Mouse (Mus musculus) kidney, postnatal 0 days (tissue): ENCODE data around the gene Yae1d1. TPM values are rescaled to one million over a fixed set of nuclear protein-coding genes. Genes with fewer than 3 reads are reported as not detected.
A peak's percentile ranks its signal among the peaks of the same experiment; 100 is the strongest.
"Not testable (repeated sequence)": the region's sequence is repeated elsewhere in the genome, so short reads cannot be mapped to it uniquely, and the experiment has no call there.

Experiments used
- ATAC-seq: fragments of 200-750 bp; cut with Nextera tagmentation; replicated peaks from 2 replicates; pipeline ENCODE4 v1.8.0; 2017; ENCODE audit warnings: low read depth, moderate number of reproducible peaks, moderate TSS enrichment, moderate library complexity; ENCODE audit not compliant: low FRiP score
- DNase-seq: peaks from one replicate; pipeline ENCODE4 v3.0.0-alpha.2; 2016; ENCODE audit warnings: low spot score
- H3K27ac ChIP-seq: fragments of 300-500 bp; sonication (generic); 2 replicates; pipeline ENCODE4 v1.5.1; 2014; ENCODE audit warnings: mild to moderate bottlenecking
- H3K27me3 ChIP-seq: fragments of 300-500 bp; sonication (generic); 2 replicates; pipeline ENCODE4 v1.6.1; 2014; ENCODE audit warnings: low read length, mixed read lengths; ENCODE audit not compliant: insufficient read depth
- H3K36me3 ChIP-seq: fragments of 300-500 bp; sonication (generic); 2 replicates; pipeline ENCODE4 v1.6.1; 2014; ENCODE audit warnings: low read length, mixed read lengths; ENCODE audit not compliant: insufficient read depth
- H3K4me1 ChIP-seq: fragments of 300-500 bp; sonication (generic); replicated peaks from 2 replicates; pipeline ENCODE4 v1.6.1; 2014; ENCODE audit warnings: antibody characterized with exemption, low read length, mixed read lengths; ENCODE audit not compliant: insufficient read depth
- H3K4me2 ChIP-seq: fragments of 300-500 bp; sonication (generic); 2 replicates; pipeline ENCODE4 v1.6.1; 2014; ENCODE audit warnings: mild to moderate bottlenecking, low read length, moderate library complexity, mixed read lengths
- H3K4me3 ChIP-seq: fragments of 300-500 bp; sonication (generic); replicated peaks from 2 replicates; pipeline ENCODE4 v1.5.1; 2014; ENCODE audit warnings: low read depth, low read length
- H3K9ac ChIP-seq: fragments of 300-500 bp; sonication (generic); 2 replicates; pipeline ENCODE4 v1.6.1; 2014; ENCODE audit warnings: low read depth, low read length
- H3K9me3 ChIP-seq: fragments of 300-500 bp; sonication (generic); replicated peaks from 2 replicates; pipeline ENCODE4 v1.6.1; 2016; ENCODE audit warnings: low read length, inconsistent platforms, mixed read lengths
- CTCF ChIP-seq: IDR thresholded peaks from 2 replicates; pipeline ENCODE4 v1.5.1; 2016; ENCODE audit warnings: antibody characterized with exemption, low read depth, mild to moderate bottlenecking, moderate library complexity
- WGBS: fragments of 180-500 bp; shearing (Covaris S2); extraction: QIAGEN DNeasy Blood & Tissue Kit; methylation state at CpG from one replicate; pipeline ENCODE4 v1.1.7; 2014; 5-methylcytosine and 5-hydroxymethylcytosine counted together
- polyA plus RNA-seq: library from polyadenylated mRNA; unstranded; fragments of >200 nt; fragmentation: Nextera tagmentation; extraction: Ambion mirVana; gene quantifications from 2 replicates; pipeline ENCODE4 v1.2.1, GENCODE M21; 2015

Gene Yae1d1
- polyA plus RNA-seq, 1 experiment from 2014 or later, result 71.4 TPM

DNA sequence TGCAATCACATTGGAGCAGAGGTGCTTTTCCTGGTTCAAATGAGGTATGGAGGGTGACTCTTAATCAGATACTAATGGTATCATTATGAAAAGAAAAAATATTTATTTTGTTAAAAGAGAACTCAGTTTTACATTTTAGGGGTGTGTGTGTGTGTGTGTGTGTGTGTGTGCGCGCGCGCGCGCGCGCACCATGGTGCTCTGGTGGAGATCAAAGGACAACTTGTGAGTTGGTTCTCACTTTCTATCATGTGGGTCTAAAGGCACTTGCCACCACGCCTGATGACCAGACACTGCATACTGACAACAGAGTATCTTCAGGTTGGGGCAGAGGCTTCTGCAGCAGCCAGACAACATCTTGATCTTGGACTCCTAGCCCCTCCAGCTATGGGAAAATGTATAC is 18.4 kb downstream of the Yae1d1 start:
- DNase-seq (no peak), ATAC-seq (no peak)
- H3K9ac ChIP-seq, result no peak overlapping the region
- H3K4me2 ChIP-seq, result no peak overlapping the region
- H3K36me3 ChIP-seq, result no peaks in the 10 kb centered on the region
- no peak overlapping the region for H3K27ac ChIP-seq
- H3K9me3 ChIP-seq, result no peaks in the 10 kb centered on the region
- H3K4me3 ChIP-seq, result no peak overlapping the region
- H3K4me1 ChIP-seq, result no peaks in the 10 kb centered on the region
- no peak for TF ChIP-seq CTCF
- H3K27me3 ChIP-seq, result no peaks in the 10 kb centered on the region
- WGBS, result 94% methylated on average over 9 of the region's 9 CpGs

DNA sequence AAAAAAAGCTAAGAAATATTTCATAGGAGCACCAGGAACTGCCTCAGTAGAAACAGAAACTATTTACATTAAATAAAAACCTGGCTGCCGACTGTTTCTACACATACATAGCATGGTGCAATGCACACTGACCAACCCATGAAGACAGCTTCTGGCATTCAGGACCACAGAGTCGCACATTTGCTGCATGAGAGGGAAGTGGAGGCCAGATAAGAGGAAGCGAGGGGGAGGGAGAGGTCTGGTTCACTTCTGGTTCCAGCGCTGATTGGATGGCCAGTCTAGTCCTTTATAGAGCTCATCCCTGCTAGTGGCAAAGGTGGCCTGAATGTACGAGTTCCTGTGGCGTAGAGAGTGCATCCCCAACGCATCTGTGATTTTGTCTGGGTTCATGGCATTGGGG is 32.5 kb downstream of the Yae1d1 start:
- DNase-seq, result no peak
- no peak for ATAC-seq
- Histone ChIP-seq H3K4me1 (no peaks in the 10 kb centered on the region), H3K9me3 (no peaks in the 10 kb centered on the region), H3K4me3 (no peak overlapping the region), H3K9ac (no peak overlapping the region), H3K27me3 (no peaks in the 10 kb centered on the region), H3K4me2 (no peak overlapping the region), H3K27ac (no peak overlapping the region), H3K36me3 (no peaks in the 10 kb centered on the region)
- 81% methylated on average over 7 of the region's 7 CpGs for WGBS
- no peak for TF ChIP-seq CTCF

DNA sequence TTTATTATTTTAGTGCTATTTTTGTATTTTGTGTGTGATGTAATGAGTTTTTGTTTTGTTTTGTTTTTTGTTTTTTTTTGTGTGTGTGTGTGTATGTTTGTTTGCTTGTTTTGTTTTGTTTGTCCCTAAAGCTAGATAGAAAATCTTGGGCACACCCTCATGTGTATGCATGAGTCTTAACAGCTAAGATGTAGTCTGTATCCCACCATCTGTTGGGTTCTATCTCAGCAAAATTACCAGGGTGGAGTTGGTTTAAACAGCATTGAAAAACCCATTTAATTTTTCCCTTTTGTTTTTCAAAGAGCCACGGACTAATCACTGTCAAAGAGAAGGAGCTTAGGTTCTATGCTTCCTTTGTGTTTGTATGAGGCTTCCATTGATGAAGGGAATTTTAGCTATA is 38.9 kb downstream of the Yae1d1 start:
- Histone ChIP-seq H3K36me3 (no peaks in the 10 kb centered on the region), H3K27ac (no peak overlapping the region), H3K9me3 (no peaks in the 10 kb centered on the region), H3K27me3 (no peaks in the 10 kb centered on the region), H3K4me1 (no peaks in the 10 kb centered on the region), H3K9ac (no peak overlapping the region), H3K4me2 (no peak overlapping the region), H3K4me3 (no peak overlapping the region)
- ATAC-seq, result no peak
- TF ChIP-seq CTCF, result no peak
- WGBS, result 51% methylated on average over 1 of the region's 1 CpGs
- DNase-seq, result no peak

DNA sequence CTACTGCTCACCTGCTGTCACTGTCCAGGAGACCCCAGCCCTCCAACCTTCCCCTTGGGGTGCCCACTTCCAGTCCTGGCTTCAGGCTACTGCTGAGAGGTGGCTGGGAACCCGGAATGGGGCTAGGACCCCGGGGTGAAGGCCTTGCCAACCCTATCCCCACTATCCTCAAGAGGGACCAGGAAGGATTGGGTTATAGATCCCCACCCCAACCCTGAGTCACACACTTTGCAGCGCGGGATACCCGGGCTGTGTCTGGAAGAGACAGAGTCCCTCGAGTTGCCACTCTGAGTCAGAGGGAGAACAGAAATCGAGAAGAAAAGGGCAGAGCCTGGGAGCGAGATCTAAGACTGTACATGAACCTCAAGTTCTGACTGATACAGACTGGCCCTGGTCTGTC is 42.6 kb downstream of the Yae1d1 start:
- ATAC-seq, H3K9ac ChIP-seq, H3K4me3 ChIP-seq, DNase-seq, H3K27me3 ChIP-seq, H3K4me2 ChIP-seq, H3K4me1 ChIP-seq, H3K36me3 ChIP-seq, H3K9me3 ChIP-seq, H3K27ac ChIP-seq: not testable (repeated sequence)
- 92% methylated on average over 8 of the region's 8 CpGs for WGBS

DNA sequence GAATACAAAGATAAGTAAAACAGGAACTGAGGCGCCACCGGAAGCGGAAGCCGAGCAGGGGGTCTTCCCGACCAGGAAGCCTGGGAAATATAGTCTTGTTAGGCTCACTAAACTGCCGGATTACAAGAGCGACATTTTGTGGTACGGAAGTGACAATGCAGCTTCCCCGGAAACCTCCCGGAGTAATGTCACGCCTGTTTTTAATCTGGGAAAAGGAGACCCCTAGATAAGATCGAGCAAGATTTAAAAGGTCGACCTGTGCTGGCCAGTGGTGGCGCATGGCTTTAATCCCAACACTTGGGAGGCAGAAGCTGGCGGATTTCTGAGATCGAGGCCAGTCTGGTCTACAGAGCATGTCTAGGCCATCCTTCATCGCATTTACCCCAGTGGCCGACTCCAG is 43.6 kb downstream of the Yae1d1 start:
- H3K4me3 ChIP-seq, result no peak overlapping the region
- no peaks in the 10 kb centered on the region for H3K9me3 ChIP-seq
- H3K9ac ChIP-seq, result no peak overlapping the region
- no peaks in the 10 kb centered on the region for H3K27me3 ChIP-seq
- ATAC-seq, result no peak
- H3K4me2 ChIP-seq, result no peak overlapping the region
- 82% methylated on average over 18 of the region's 18 CpGs for WGBS
- no peak for DNase-seq
- H3K4me1 ChIP-seq, result no peaks in the 10 kb centered on the region
- no peak overlapping the region for H3K27ac ChIP-seq
- TF ChIP-seq CTCF, result no peak
- H3K36me3 ChIP-seq, result no peaks in the 10 kb centered on the region

- H3K9ac ChIP-seq, result peak within 1 kb of the TSS; percentile 92
- H3K4me3 ChIP-seq, result peak within 1 kb of the TSS; percentile 91
- 10% methylated on average over 52 of the region's 69 CpGs for WGBS
- ATAC-seq (peak; percentile 100), DNase-seq (peak; percentile 94)
- no peaks in the 10 kb centered on the region for H3K27me3 ChIP-seq
- no peaks in the 10 kb centered on the region; the same call in 1 of the 2 replicates for H3K4me1 ChIP-seq
- H3K9me3 ChIP-seq, result no peaks in the 10 kb centered on the region
- TF ChIP-seq CTCF, result no peak
- H3K36me3 ChIP-seq, result no peaks in the 10 kb centered on the region
- H3K4me2 ChIP-seq, result peak within 1 kb of the TSS; percentile 80
- peak within 1 kb of the TSS; percentile 94 for H3K27ac ChIP-seq
Observed at GRCm38 (mm10) chr13:17944078-17944917, 48.9 kb downstream of the Yae1d1 start, which contains the start of gene Rala. Rala (minus strand) TSS chr13:17944239.
